Mouse (Mus musculus): ENCODE measurements around the gene Slc45a3. TPM values are rescaled to one million over a fixed set of nuclear protein-coding genes. Genes with fewer than 3 reads are reported as not detected.

Slc45a3 gene
- total and polyA plus RNA-seq, 3 experiments: 15.6 to 40.7 TPM; not detected in 1

DNA sequence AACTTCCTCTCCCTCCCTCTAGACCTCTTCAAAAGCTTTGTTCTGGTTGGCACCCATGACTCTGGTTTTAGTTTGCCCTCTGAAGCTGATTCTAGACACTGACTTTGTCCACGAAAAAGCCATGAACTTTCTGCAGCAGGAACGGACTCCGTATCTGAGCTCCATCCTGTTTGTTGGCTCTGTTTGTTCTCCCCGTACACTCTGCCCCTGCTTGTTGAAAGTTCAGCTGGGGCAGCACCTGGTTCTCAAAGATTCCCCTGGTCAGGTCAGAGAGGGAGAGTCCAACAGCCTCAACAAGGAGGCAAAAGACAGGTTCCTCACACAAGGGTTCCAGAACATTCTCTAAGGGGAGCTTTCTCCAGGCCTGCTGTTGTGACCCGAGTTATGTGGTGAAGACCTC, 5.4 kb upstream of the Slc45a3 start:
- DNase-seq (ENCODE audit: low read depth, low spot score): no peak
- TF ChIP-seq ZNF384 (IDR thresholded peaks at IDR 0.05; ENCODE audit: low read depth, low read length): no peak
- no peak for TF ChIP-seq SMC3 (IDR thresholded peaks at IDR 0.05; ENCODE audit: low read depth, low read length)
- TF ChIP-seq CHD1 (IDR thresholded peaks at IDR 0.05; ENCODE audit: low read depth, low read length): no peak
- TF ChIP-seq ETS1 (IDR thresholded peaks at IDR 0.05; ENCODE audit: low read depth, low read length): no peak
- no peak for TF ChIP-seq SIN3A (IDR thresholded peaks at IDR 0.05; ENCODE audit: low read length)
- TF ChIP-seq UBTF (IDR thresholded peaks at IDR 0.05; ENCODE audit: borderline replicate concordance, insufficient read depth, low read depth, low read length): no peak
- TF ChIP-seq GABPA (IDR thresholded peaks at IDR 0.05; ENCODE audit: low read depth, low read length): no peak
- no peak for TF ChIP-seq POLR2A (IDR thresholded peaks at IDR 0.05; ENCODE audit: control insufficient read depth in 1 of 2, insufficient read depth in 1 of 2, low read depth in 1 of 2, low read length in 2 of 2, poor library complexity in 1 of 2)
- TF ChIP-seq NRF1 (IDR thresholded peaks at IDR 0.05; ENCODE audit: insufficient read depth, low read depth, low read length, poor library complexity, severe bottlenecking): no peak
- no peak for TF ChIP-seq POLR2AphosphoS5 (IDR thresholded peaks at IDR 0.05; ENCODE audit: borderline replicate concordance, low read depth, low read length)
- no peak for TF ChIP-seq RAD21 (IDR thresholded peaks at IDR 0.05; ENCODE audit: low read depth, low read length)
- TF ChIP-seq NELFE (IDR thresholded peaks at IDR 0.05; ENCODE audit: low read depth, low read length): no peak
- TF ChIP-seq TCF12 (IDR thresholded peaks at IDR 0.05; ENCODE audit: low read depth, low read length): no peak
- no peak for TF ChIP-seq KAT2A (conservative IDR thresholded peaks at IDR 0.05; ENCODE audit: low read depth, low read length)
- no peak for TF ChIP-seq E2F4 (IDR thresholded peaks at IDR 0.05; ENCODE audit: borderline replicate concordance, low read depth, low read length)
- TF ChIP-seq USF2 (IDR thresholded peaks at IDR 0.05; ENCODE audit: borderline replicate concordance in 1 of 2, insufficient read depth in 1 of 2, low read depth in 1 of 2, low read length in 2 of 2): no peak
- no peak for TF ChIP-seq ZKSCAN1 (IDR thresholded peaks at IDR 0.05; ENCODE audit: low read depth, low read length)
- no peak for TF ChIP-seq RCOR1 (IDR thresholded peaks at IDR 0.05; ENCODE audit: low read depth, low read length)
- H3K27me3 ChIP-seq (ENCODE audit: control insufficient read depth in 1 of 2, insufficient read depth in 2 of 2, low read length in 2 of 2): no peaks in the 10 kb centered on the region
- H3K9ac ChIP-seq (ENCODE audit: control insufficient read depth, low read depth, low read length, poor library complexity, severe bottlenecking): no peak overlapping the region
- H3K4me1 ChIP-seq (ENCODE audit: control insufficient read depth in 1 of 2, insufficient read depth in 2 of 2, low read length in 2 of 2): peaks cover 34 to 44% of the 10 kb centered on the region in 2 experiments
- peaks cover 0 to 31% of the 10 kb centered on the region in 2 experiments; a peak in 2 of 4 replicates for H3K36me3 ChIP-seq (ENCODE audit: control insufficient read depth in 1 of 2, insufficient read depth in 2 of 2, low read length in 2 of 2)
- no peak overlapping the region for H3K4me3 ChIP-seq (ENCODE audit: control insufficient read depth in 1 of 2, insufficient read depth in 1 of 2, low read depth in 2 of 2, low read length in 2 of 2)
- no peaks in the 10 kb centered on the region for H3K79me2 ChIP-seq (ENCODE audit: control insufficient read depth, insufficient read depth, low read length, poor library complexity)
- H3K9me3 ChIP-seq (replicated peaks; ENCODE audit: insufficient read depth, low read length): no peaks in the 10 kb centered on the region
- no peak overlapping the region for H3K27ac ChIP-seq (ENCODE audit: control insufficient read depth, low read depth, low read length)

DNA sequence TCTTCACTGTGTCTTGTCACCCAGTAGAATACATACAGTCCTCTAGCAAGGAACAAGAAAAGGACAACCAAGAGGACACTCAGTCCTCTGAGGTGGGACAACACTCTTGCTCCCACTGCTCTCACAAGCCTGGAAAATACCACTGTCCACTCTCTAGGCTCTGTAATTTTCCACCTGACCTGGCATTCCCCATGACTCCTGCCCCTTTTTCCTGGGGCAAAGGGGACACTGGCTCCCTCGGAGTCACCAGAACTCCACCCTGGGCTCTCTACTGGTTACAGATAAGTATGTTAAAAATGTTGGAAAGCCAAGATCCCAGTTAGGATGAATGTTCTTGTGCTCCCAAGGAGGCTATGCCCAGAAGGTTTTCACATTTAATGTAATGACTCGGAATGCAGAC, 1.8 kb upstream of the Slc45a3 start:
- Histone ChIP-seq H3K4me1 (ENCODE audit: control insufficient read depth in 1 of 2, insufficient read depth in 2 of 2, low read length in 2 of 2) (peaks cover 12 to 16% of the 10 kb centered on the region in 2 experiments), H3K4me3 (ENCODE audit: control insufficient read depth in 1 of 2, insufficient read depth in 1 of 2, low read depth in 2 of 2, low read length in 2 of 2) (no peak overlapping the region), H3K27ac (ENCODE audit: control insufficient read depth, low read depth, low read length) (no peak overlapping the region), H3K27me3 (ENCODE audit: control insufficient read depth in 1 of 2, insufficient read depth in 2 of 2, low read length in 2 of 2) (no peaks in the 10 kb centered on the region), H3K9me3 (replicated peaks; ENCODE audit: insufficient read depth, low read length) (no peaks in the 10 kb centered on the region), H3K9ac (ENCODE audit: control insufficient read depth, low read depth, low read length, poor library complexity, severe bottlenecking) (no peak overlapping the region), H3K36me3 (ENCODE audit: control insufficient read depth in 1 of 2, insufficient read depth in 2 of 2, low read length in 2 of 2) (peaks cover 0 to 20% of the 10 kb centered on the region in 2 experiments; a peak in 2 of 4 replicates), H3K79me2 (ENCODE audit: control insufficient read depth, insufficient read depth, low read length, poor library complexity) (peaks cover 28% of the 10 kb centered on the region)
- TF ChIP-seq HCFC1 (IDR thresholded peaks at IDR 0.05; ENCODE audit: low read depth, low read length) (no peak), CHD1 (IDR thresholded peaks at IDR 0.05; ENCODE audit: low read depth, low read length) (no peak), ZNF384 (IDR thresholded peaks at IDR 0.05; ENCODE audit: low read depth, low read length) (no peak), ELF1 (IDR thresholded peaks at IDR 0.05; ENCODE audit: low read depth, low read length) (no peak), ETS1 (IDR thresholded peaks at IDR 0.05; ENCODE audit: low read depth, low read length) (no peak)
- no peak for DNase-seq (ENCODE audit: low read depth, low spot score)
